Mouse (Mus musculus) kidney, embryonic 16.5 days (tissue): Measurements from ENCODE around the gene Sv2a. TPM values are rescaled to one million over a fixed set of nuclear protein-coding genes. Genes with fewer than 3 reads are reported as not detected.
A peak's percentile ranks its signal among the peaks of the same experiment; 100 is the strongest.

Experiments used
- ATAC-seq: fragments of 200-750 bp; cut with Nextera tagmentation; 2 replicates; pipeline ENCODE4 v1.8.0; 2017; ENCODE audit warnings: moderate TSS enrichment; ENCODE audit not compliant: low FRiP score, low TSS enrichment
- H3K27ac ChIP-seq: fragments of 300-500 bp; sonication (generic); 2 replicates; pipeline ENCODE4 v1.5.1; 2014; ENCODE audit warnings: low read length
- H3K27me3 ChIP-seq: fragments of 300-500 bp; sonication (generic); 2 replicates; pipeline ENCODE4 v1.6.1; 2014; ENCODE audit warnings: low read length, control low read depth, mixed read lengths; ENCODE audit not compliant: insufficient read depth
- H3K36me3 ChIP-seq: fragments of 300-500 bp; sonication (generic); 2 replicates; pipeline ENCODE4 v1.6.1; 2014; ENCODE audit warnings: low read length, control low read depth, mixed read lengths; ENCODE audit not compliant: insufficient read depth
- H3K4me1 ChIP-seq: fragments of 300-500 bp; sonication (generic); 2 replicates; pipeline ENCODE4 v1.6.1; 2014; ENCODE audit warnings: low read length, control low read depth, mixed read lengths; ENCODE audit not compliant: insufficient read depth
- H3K4me2 ChIP-seq: fragments of 300-500 bp; sonication (generic); replicated peaks from 2 replicates; pipeline ENCODE4 v1.6.1; 2014; ENCODE audit warnings: low read depth, low read length
- H3K4me3 ChIP-seq: fragments of 300-500 bp; sonication (generic); 2 replicates; pipeline ENCODE4 v1.5.1; 2014; ENCODE audit warnings: mild to moderate bottlenecking, low read length
- H3K9ac ChIP-seq: fragments of 300-500 bp; sonication (generic); replicated peaks from 2 replicates; pipeline ENCODE4 v1.6.1; 2014; ENCODE audit warnings: low read length
- H3K9me3 ChIP-seq: fragments of 300-500 bp; sonication (generic); 2 replicates; pipeline ENCODE4 v1.6.1; 2016; ENCODE audit warnings: low read length, control low read depth
- WGBS: fragments of 180-500 bp; shearing (Covaris S2); extraction: QIAGEN DNeasy Blood & Tissue Kit; methylation state at CpG from one replicate; pipeline ENCODE4 v1.1.7; 2014; 5-methylcytosine and 5-hydroxymethylcytosine counted together
- polyA plus RNA-seq: library from polyadenylated mRNA; unstranded; fragments of >200 nt; fragmentation: Nextera tagmentation; extraction: Ambion mirVana; gene quantifications from 2 replicates; pipeline ENCODE4 v1.2.1, GENCODE M21; 2015

The Sv2a gene
- 5.1 TPM in 2 replicates for polyA plus RNA-seq

- H3K4me2 ChIP-seq: peak within 1 kb of the TSS; percentile 73
- H3K9me3 ChIP-seq: no peaks in the 10 kb centered on the region
- WGBS: 0% methylated on average over 8 of the region's 23 CpGs
- H3K27me3 ChIP-seq: no peaks in the 10 kb centered on the region
- peak; percentile 55 for ATAC-seq
- peak within 1 kb of the TSS; percentile 56 for H3K9ac ChIP-seq
- peak within 1 kb of the TSS; percentile 53 for H3K4me3 ChIP-seq
- no peak within 1 kb of the TSS for H3K27ac ChIP-seq
- peaks cover 20% of the 10 kb centered on the region for H3K4me1 ChIP-seq
- H3K36me3 ChIP-seq: peaks cover 25% of the 10 kb centered on the region
Measured at GRCm38 (mm10) chr3:96180727-96181477, at the start of gene Sv2a. Gene Sv2a, plus strand, starts transcription at chr3:96181151.

GRCm38 (mm10) chr3:96132478-96132877 is 48.5 kb upstream of the Sv2a start:
- H3K27ac ChIP-seq: no peak overlapping the region
- H3K4me2 ChIP-seq: no peak overlapping the region
- no peaks in the 10 kb centered on the region for H3K27me3 ChIP-seq
- H3K4me1 ChIP-seq: peaks cover 17% of the 10 kb centered on the region; the same call in 1 of the 2 replicates
- no peak overlapping the region for H3K4me3 ChIP-seq
- ATAC-seq: no peak
- no peaks in the 10 kb centered on the region for H3K9me3 ChIP-seq
- no peaks in the 10 kb centered on the region for H3K36me3 ChIP-seq
- WGBS: 96% methylated on average over 3 of the region's 3 CpGs
- no peak overlapping the region for H3K9ac ChIP-seq

- Histone ChIP-seq H3K4me3 (no peak overlapping the region), H3K4me2 (no peak overlapping the region), H3K9ac (no peak overlapping the region), H3K27me3 (no peaks in the 10 kb centered on the region), H3K4me1 (peaks cover 13% of the 10 kb centered on the region; the same call in 1 of the 2 replicates), H3K27ac (no peak overlapping the region), H3K36me3 (no peaks in the 10 kb centered on the region), H3K9me3 (no peaks in the 10 kb centered on the region)
- WGBS: 63% methylated on average over 11 of the region's 11 CpGs
- no peak for ATAC-seq
Measured at GRCm38 (mm10) chr3:96133327-96133905, 47.5 kb upstream of the Sv2a start.

- Histone ChIP-seq H3K4me2 (no peak overlapping the region), H3K4me3 (no peak overlapping the region), H3K36me3 (0 out of 2 replicates have a peak, but pooled peaks cover 3% of the 10 kb centered on the region), H3K27me3 (no peaks in the 10 kb centered on the region), H3K27ac (no peak overlapping the region), H3K9me3 (no peaks in the 10 kb centered on the region), H3K9ac (no peak overlapping the region), H3K4me1 (0 out of 2 replicates have a peak, but pooled peaks cover 6% of the 10 kb centered on the region)
- 62% methylated on average over 3 of the region's 3 CpGs for WGBS
- no peak for ATAC-seq
Measured at GRCm38 (mm10) chr3:96135011-96135410, 45.9 kb upstream of the Sv2a start.

- Histone ChIP-seq H3K4me1 (no peaks in the 10 kb centered on the region), H3K36me3 (peaks cover 29% of the 10 kb centered on the region; the same call in 1 of the 2 replicates), H3K27me3 (no peaks in the 10 kb centered on the region), H3K27ac (no peak overlapping the region), H3K4me3 (no peak overlapping the region), H3K4me2 (no peak overlapping the region), H3K9ac (peak overlapping the region; percentile 48; the same call in 1 of the 2 replicates), H3K9me3 (no peaks in the 10 kb centered on the region)
- no peak for ATAC-seq
- 19% methylated on average over 5 of the region's 5 CpGs for WGBS
Measured at GRCm38 (mm10) chr3:96147950-96148349, 33.0 kb upstream of the Sv2a start.

- Histone ChIP-seq H3K4me1 (no peaks in the 10 kb centered on the region), H3K36me3 (peaks cover 47% of the 10 kb centered on the region), H3K4me3 (no peak overlapping the region), H3K27ac (no peak overlapping the region), H3K4me2 (no peak overlapping the region), H3K9me3 (no peaks in the 10 kb centered on the region), H3K9ac (no peak overlapping the region), H3K27me3 (no peaks in the 10 kb centered on the region)
- WGBS: 83% methylated on average over 7 of the region's 7 CpGs
- no peak for ATAC-seq
Measured at GRCm38 (mm10) chr3:96151836-96152235, 29.1 kb upstream of the Sv2a start.

GRCm38 (mm10) chr3:96152611-96153010 is 28.3 kb upstream of the Sv2a start:
- Histone ChIP-seq H3K9ac (no peak overlapping the region), H3K27me3 (no peaks in the 10 kb centered on the region), H3K4me1 (no peaks in the 10 kb centered on the region), H3K36me3 (peaks cover 47% of the 10 kb centered on the region), H3K9me3 (no peaks in the 10 kb centered on the region), H3K4me2 (no peak overlapping the region), H3K4me3 (no peak overlapping the region), H3K27ac (no peak overlapping the region)
- ATAC-seq: no peak
- WGBS: 93% methylated on average over 5 of the region's 5 CpGs

- Histone ChIP-seq H3K4me2 (no peak overlapping the region), H3K9ac (no peak overlapping the region), H3K4me3 (no peak overlapping the region), H3K9me3 (no peaks in the 10 kb centered on the region), H3K27me3 (no peaks in the 10 kb centered on the region), H3K27ac (no peak overlapping the region), H3K4me1 (peaks cover 9% of the 10 kb centered on the region), H3K36me3 (peaks cover 43% of the 10 kb centered on the region)
- no peak for ATAC-seq
- 80% methylated on average over 8 of the region's 8 CpGs for WGBS
Measured at GRCm38 (mm10) chr3:96155501-96155900, 25.4 kb upstream of the Sv2a start.

- Histone ChIP-seq H3K27ac (peak overlapping the region; percentile 96), H3K27me3 (no peaks in the 10 kb centered on the region), H3K9me3 (no peaks in the 10 kb centered on the region), H3K4me1 (peaks cover 26% of the 10 kb centered on the region), H3K36me3 (peaks cover 16% of the 10 kb centered on the region), H3K4me2 (peak overlapping the region; percentile 83), H3K9ac (0 out of 2 replicates have a peak overlapping the region, but pooled peaks have one; percentile 79), H3K4me3 (no peak overlapping the region)
- 71% methylated on average over 4 of the region's 4 CpGs for WGBS
- ATAC-seq: no peak
Measured at GRCm38 (mm10) chr3:96159820-96160219, 21.1 kb upstream of the Sv2a start.
